Mouse (Mus musculus): ENCODE results near the gene Olfr53. TPM values are rescaled to one million over a fixed set of nuclear protein-coding genes. Genes with fewer than 3 reads are reported as not detected.
"Not testable (repeated sequence)": the region's sequence is repeated elsewhere in the genome, so short reads cannot be mapped to it uniquely, and the experiment has no call there.

Olfr53 gene
- not detected in 2 replicates for polyA plus RNA-seq (2015; fragmentation: Nextera tagmentation; extraction: Ambion mirVana)

GRCm38 (mm10) chr7:140646152-140646551 is at the start of gene Olfr53:
Gene Olfr53 (plus strand): TSS chr7:140646452.
- 73% methylated on average over 1 of the region's 1 CpGs for WGBS (ENCODE audit: insufficient replicate concordance)
- no peak for TF ChIP-seq EP300 (IDR thresholded peaks at IDR 0.05; ENCODE audit: low read depth)
- TF ChIP-seq CTCF (IDR thresholded peaks at IDR 0.05; ENCODE audit: low read depth) = no peak

DNA sequence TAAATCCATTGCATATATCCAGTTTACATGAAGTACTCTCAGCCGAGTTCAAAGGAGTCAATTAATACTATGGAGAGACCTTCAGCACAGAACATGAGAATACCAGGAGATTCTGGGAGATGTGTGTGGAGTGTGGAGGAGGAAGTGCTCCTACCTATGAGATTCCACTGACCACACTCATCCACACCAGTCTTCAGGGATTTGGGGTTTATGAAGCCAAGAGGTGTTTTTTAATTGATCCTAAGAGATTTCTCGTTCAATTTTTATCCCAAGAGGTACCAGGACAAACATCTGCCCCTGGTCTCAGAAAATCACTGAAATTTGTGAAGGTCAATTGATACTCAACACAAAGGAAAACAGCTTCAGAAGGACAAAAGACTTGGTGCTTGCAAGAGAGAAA is 45.3 kb upstream of the Olfr53 start, which contains the start of gene Olfr46:
Gene Olfr46 (plus strand): TSS at position 301 of the 400 bp plus-strand sequence.
- not testable (repeated sequence) for H3K4me3 ChIP-seq (ENCODE audit: low read depth, low read length); H3K36me3 ChIP-seq (replicated peaks; ENCODE audit: insufficient read depth, low read length); H3K27me3 ChIP-seq (ENCODE audit: insufficient read depth, low read length); H3K9me3 ChIP-seq (ENCODE audit: low read length); H3K4me1 ChIP-seq (ENCODE audit: insufficient read depth); ATAC-seq; H3K27ac ChIP-seq (ENCODE audit: low read depth); H3K9ac ChIP-seq (replicated peaks); DNase-seq; H3K4me2 ChIP-seq (ENCODE audit: low read depth, low read length)
- 72% methylated on average over 2 of the region's 2 CpGs for WGBS (ENCODE audit: insufficient replicate concordance)

More at GRCm38 (mm10) chr7:140646152-140646551, at the start of gene Olfr53:
- H3K36me3 ChIP-seq (replicated peaks; ENCODE audit: insufficient read depth, low read length) = no peaks in the 10 kb centered on the region
- no peak within 1 kb of the TSS for H3K4me3 ChIP-seq (ENCODE audit: low read depth, low read length)
- H3K4me2 ChIP-seq (ENCODE audit: low read depth, low read length) = no peak within 1 kb of the TSS
- no peak within 1 kb of the TSS for H3K9ac ChIP-seq (replicated peaks)
- no peaks in the 10 kb centered on the region for H3K27me3 ChIP-seq (ENCODE audit: insufficient read depth, low read length)
- H3K4me1 ChIP-seq (ENCODE audit: insufficient read depth) = no peaks in the 10 kb centered on the region
- no peaks in the 10 kb centered on the region for H3K9me3 ChIP-seq (ENCODE audit: low read length)
- no peak for ATAC-seq
- no peak for DNase-seq
- no peak within 1 kb of the TSS for H3K27ac ChIP-seq (ENCODE audit: low read depth)

DNA sequence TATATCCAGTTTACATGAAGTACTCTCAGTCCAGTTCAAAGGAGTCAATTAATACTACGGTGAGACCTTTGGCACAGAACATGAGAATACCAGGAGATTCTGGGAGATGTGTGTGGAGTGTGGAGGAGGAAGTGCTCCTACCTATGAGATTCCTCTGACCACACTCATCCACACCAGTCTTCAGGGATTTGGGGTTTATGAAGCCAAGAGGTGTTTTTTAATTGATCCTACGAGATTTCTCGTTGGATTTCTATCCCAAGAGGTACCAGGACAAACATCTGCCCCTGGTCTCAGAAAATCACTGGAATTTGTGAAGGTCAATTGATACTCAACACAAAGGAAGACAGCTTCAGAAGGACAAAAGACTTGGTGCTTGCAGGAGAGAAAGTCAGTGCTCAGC is 17.6 kb upstream of the Olfr53 start, which contains the start of gene Olfr61:
Gene Olfr61 (plus strand): TSS at position 301 of the 400 bp plus-strand sequence.
- H3K4me2 ChIP-seq (ENCODE audit: low read depth, low read length); H3K27ac ChIP-seq (ENCODE audit: low read depth); H3K4me1 ChIP-seq (ENCODE audit: insufficient read depth); DNase-seq; H3K9ac ChIP-seq (replicated peaks); H3K9me3 ChIP-seq (ENCODE audit: low read length); H3K27me3 ChIP-seq (ENCODE audit: insufficient read depth, low read length); H3K36me3 ChIP-seq (replicated peaks; ENCODE audit: insufficient read depth, low read length); H3K4me3 ChIP-seq (ENCODE audit: low read depth, low read length); ATAC-seq: not testable (repeated sequence)
- WGBS (ENCODE audit: insufficient replicate concordance) = 69% methylated on average over 3 of the region's 3 CpGs

DNA sequence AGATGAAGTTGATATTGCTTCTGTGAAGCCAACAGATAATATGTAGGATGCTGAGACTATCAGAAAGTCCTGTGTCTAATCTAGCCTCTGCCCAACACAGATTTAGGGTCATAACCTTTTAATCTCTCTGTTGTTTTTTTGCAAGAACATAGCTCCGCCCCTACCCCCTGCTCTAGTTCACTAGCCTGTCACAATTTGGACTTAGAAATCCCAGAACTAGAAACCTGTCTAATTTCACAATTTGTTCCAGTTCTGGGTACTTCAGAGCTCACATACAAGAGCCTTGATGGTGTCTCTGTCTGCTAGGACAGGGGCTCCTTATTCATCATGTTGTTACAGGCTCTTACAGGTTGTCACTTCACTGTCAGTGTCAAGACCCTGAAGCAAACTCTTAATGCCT is 15.7 kb upstream of the Olfr53 start:
- 60% methylated on average over 1 of the region's 1 CpGs for WGBS (ENCODE audit: insufficient replicate concordance)
- ATAC-seq (peak; percentile 53; the same call in 1 of the 2 replicates), DNase-seq (no peak)
- Histone ChIP-seq H3K4me3 (ENCODE audit: low read depth, low read length) (no peak overlapping the region), H3K4me1 (ENCODE audit: insufficient read depth) (no peaks in the 10 kb centered on the region), H3K27ac (ENCODE audit: low read depth) (no peak overlapping the region), H3K36me3 (replicated peaks; ENCODE audit: insufficient read depth, low read length) (no peaks in the 10 kb centered on the region), H3K27me3 (ENCODE audit: insufficient read depth, low read length) (no peaks in the 10 kb centered on the region), H3K4me2 (ENCODE audit: low read depth, low read length) (no peak overlapping the region), H3K9me3 (ENCODE audit: low read length) (no peaks in the 10 kb centered on the region), H3K9ac (replicated peaks) (no peak overlapping the region)
- TF ChIP-seq EP300 (IDR thresholded peaks at IDR 0.05; ENCODE audit: low read depth) = no peak
- no peak for TF ChIP-seq CTCF (IDR thresholded peaks at IDR 0.05; ENCODE audit: low read depth)

DNA sequence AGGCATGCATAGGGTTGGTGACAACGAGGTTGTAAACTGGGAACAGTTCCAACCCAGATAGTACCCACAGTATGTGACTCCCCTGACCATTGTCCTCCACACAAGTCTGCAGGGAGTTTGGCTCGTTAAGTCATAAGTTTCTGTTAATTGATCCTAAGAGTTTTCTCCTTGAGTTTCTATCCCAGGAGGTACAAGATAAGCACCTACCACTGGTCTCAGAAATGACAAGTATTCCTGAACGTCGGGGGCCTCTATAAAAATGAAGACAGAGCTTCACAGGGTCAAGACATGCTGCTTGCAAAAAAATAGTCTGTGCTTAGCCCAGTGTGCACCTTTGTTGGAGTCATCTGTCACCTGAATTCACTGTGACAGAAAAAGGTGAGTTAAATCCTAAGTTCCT is 13.4 kb downstream of the Olfr53 start, which contains the start of gene Olfr539:
Gene Olfr539 (plus strand): TSS at position 301 of the 400 bp plus-strand sequence.
- Histone ChIP-seq H3K9me3 (ENCODE audit: low read length) (no peaks in the 10 kb centered on the region), H3K9ac (replicated peaks) (no peak within 1 kb of the TSS), H3K36me3 (replicated peaks; ENCODE audit: insufficient read depth, low read length) (no peaks in the 10 kb centered on the region), H3K4me2 (ENCODE audit: low read depth, low read length) (no peak within 1 kb of the TSS), H3K27ac (ENCODE audit: low read depth) (no peak within 1 kb of the TSS), H3K27me3 (ENCODE audit: insufficient read depth, low read length) (no peaks in the 10 kb centered on the region), H3K4me3 (ENCODE audit: low read depth, low read length) (no peak within 1 kb of the TSS), H3K4me1 (ENCODE audit: insufficient read depth) (no peaks in the 10 kb centered on the region)
- ATAC-seq (no peak), DNase-seq (no peak)
- TF ChIP-seq EP300 (IDR thresholded peaks at IDR 0.05; ENCODE audit: low read depth) (no peak), CTCF (IDR thresholded peaks at IDR 0.05; ENCODE audit: low read depth) (no peak)
- 66% methylated on average over 4 of the region's 4 CpGs for WGBS (ENCODE audit: insufficient replicate concordance)

DNA sequence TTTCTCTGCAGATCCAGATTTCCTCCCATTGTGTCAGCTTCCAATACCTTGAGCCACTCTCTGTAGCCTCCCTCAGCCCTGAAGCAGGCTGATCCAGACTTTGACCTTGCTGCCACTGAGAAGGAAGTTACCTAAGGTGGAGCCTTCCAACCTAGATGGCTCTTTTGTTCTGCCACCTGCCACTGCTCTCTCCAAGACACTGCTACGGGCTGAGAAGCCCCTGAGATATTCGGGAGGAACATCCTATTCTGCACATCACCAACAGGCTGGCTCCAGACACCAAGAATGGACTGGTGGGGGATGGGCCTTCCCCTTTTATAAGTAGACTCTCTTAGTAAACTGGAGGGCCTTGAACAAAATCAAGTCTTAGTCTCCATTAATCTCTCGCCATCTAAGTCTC is 24.4 kb downstream of the Olfr53 start:
- 67% methylated on average over 3 of the region's 3 CpGs for WGBS (ENCODE audit: insufficient replicate concordance)
- H3K27me3 ChIP-seq (ENCODE audit: insufficient read depth, low read length); H3K4me2 ChIP-seq (ENCODE audit: low read depth, low read length); H3K36me3 ChIP-seq (replicated peaks; ENCODE audit: insufficient read depth, low read length); H3K9ac ChIP-seq (replicated peaks); H3K4me1 ChIP-seq (ENCODE audit: insufficient read depth); H3K9me3 ChIP-seq (ENCODE audit: low read length); H3K27ac ChIP-seq (ENCODE audit: low read depth); ATAC-seq; DNase-seq; H3K4me3 ChIP-seq (ENCODE audit: low read depth, low read length): not testable (repeated sequence)

- no peak overlapping the region for H3K4me2 ChIP-seq (ENCODE audit: low read depth, low read length)
- DNase-seq (no peak), ATAC-seq (no peak)
- H3K36me3 ChIP-seq (replicated peaks; ENCODE audit: insufficient read depth, low read length) = no peaks in the 10 kb centered on the region
- no peak overlapping the region for H3K27ac ChIP-seq (ENCODE audit: low read depth)
- no peaks in the 10 kb centered on the region for H3K4me1 ChIP-seq (ENCODE audit: insufficient read depth)
- H3K9ac ChIP-seq (replicated peaks) = no peak overlapping the region
- no peak overlapping the region for H3K4me3 ChIP-seq (ENCODE audit: low read depth, low read length)
- H3K9me3 ChIP-seq (ENCODE audit: low read length) = no peaks in the 10 kb centered on the region
- 8% methylated on average over 4 of the region's 6 CpGs for WGBS (ENCODE audit: insufficient replicate concordance)
- TF ChIP-seq CTCF (IDR thresholded peaks at IDR 0.05; ENCODE audit: low read depth) = no peak
- no peak for TF ChIP-seq EP300 (IDR thresholded peaks at IDR 0.05; ENCODE audit: low read depth)
- H3K27me3 ChIP-seq (ENCODE audit: insufficient read depth, low read length) = no peaks in the 10 kb centered on the region
These were observed 29.6 kb downstream of the Olfr53 start for GRCm38 (mm10) chr7:140675863-140676262.

DNA sequence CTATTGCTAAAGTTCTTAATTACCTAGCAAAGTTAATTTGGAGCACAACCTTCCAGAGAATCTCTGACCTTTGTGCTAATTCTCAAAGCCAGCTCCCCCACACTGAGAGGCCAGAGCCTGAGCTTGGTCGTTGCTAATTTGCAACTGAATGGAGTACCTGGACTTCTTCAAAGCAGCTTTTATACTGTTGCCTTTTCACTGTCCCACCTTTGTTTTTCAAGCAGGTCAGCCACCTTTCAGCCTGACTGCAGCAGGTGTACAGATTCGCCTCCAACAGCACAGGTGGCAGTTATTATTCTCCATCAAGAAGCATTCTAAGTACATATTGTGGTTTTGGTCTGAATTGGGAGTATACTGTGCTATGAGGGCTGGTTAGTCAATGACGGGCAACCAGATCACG is 33.3 kb downstream of the Olfr53 start:
- not testable (repeated sequence) for H3K27me3 ChIP-seq (ENCODE audit: insufficient read depth, low read length); H3K36me3 ChIP-seq (replicated peaks; ENCODE audit: insufficient read depth, low read length); H3K4me1 ChIP-seq (ENCODE audit: insufficient read depth); ATAC-seq; H3K9me3 ChIP-seq (ENCODE audit: low read length); H3K9ac ChIP-seq (replicated peaks); H3K4me2 ChIP-seq (ENCODE audit: low read depth, low read length); H3K4me3 ChIP-seq (ENCODE audit: low read depth, low read length); H3K27ac ChIP-seq (ENCODE audit: low read depth); DNase-seq
- WGBS (ENCODE audit: insufficient replicate concordance) = 65% methylated on average over 4 of the region's 4 CpGs
